Mouse (Mus musculus) forebrain, postnatal 0 days (tissue): ENCODE data around the gene Dnaja3. TPM values are rescaled to one million over a fixed set of nuclear protein-coding genes. Genes with fewer than 3 reads are reported as not detected.

ENCODE experiments used
- ATAC-seq: fragments of 200-750 bp; cut with Nextera tagmentation; 2 replicates; pipeline ENCODE4 v1.8.0; 2017; ENCODE audit warnings: mild to moderate bottlenecking, moderate library complexity
- DNase-seq: peaks from one replicate; pipeline ENCODE4 v3.0.0-alpha.2; 2015
- H3K27ac ChIP-seq: fragments of 300-500 bp; sonication (generic); 2 replicates; pipeline ENCODE4 v1.5.1; 2014; ENCODE audit warnings: low read depth, mild to moderate bottlenecking, antibody characterized with exemption, low read length, moderate library complexity, mixed read lengths
- H3K27me3 ChIP-seq: fragments of 300-500 bp; sonication (generic); 2 replicates; pipeline ENCODE4 v1.6.1; 2014; ENCODE audit warnings: mild to moderate bottlenecking, low read length, mixed read lengths; ENCODE audit not compliant: insufficient read depth
- H3K36me3 ChIP-seq: fragments of 300-500 bp; sonication (generic); 2 replicates; pipeline ENCODE4 v1.6.1; 2014; ENCODE audit warnings: mild to moderate bottlenecking, moderate library complexity; ENCODE audit not compliant: insufficient read depth
- H3K4me1 ChIP-seq: fragments of 300-500 bp; sonication (generic); 2 replicates; pipeline ENCODE4 v1.6.1; 2014; ENCODE audit warnings: antibody characterized with exemption; ENCODE audit not compliant: insufficient read depth
- H3K4me2 ChIP-seq: fragments of 300-500 bp; sonication (generic); 2 replicates; pipeline ENCODE4 v1.6.1; 2014; ENCODE audit warnings: low read depth, mild to moderate bottlenecking, moderate library complexity
- H3K4me3 ChIP-seq: fragments of 300-500 bp; sonication (generic); 2 replicates; pipeline ENCODE4 v1.5.1; 2014; ENCODE audit warnings: low read depth, low read length, mixed read lengths
- H3K9ac ChIP-seq: fragments of 300-500 bp; sonication (generic); 2 replicates; pipeline ENCODE4 v1.6.1; 2014; ENCODE audit warnings: mild to moderate bottlenecking
- H3K9me3 ChIP-seq: fragments of 300-500 bp; sonication (generic); 2 replicates; pipeline ENCODE4 v1.6.1; 2016; ENCODE audit warnings: low read length
- CTCF ChIP-seq: sonication (generic); IDR thresholded peaks from 2 replicates; pipeline ENCODE4 v1.5.1; 2016; ENCODE audit warnings: antibody characterized with exemption, control low read depth, low read depth
- WGBS: fragments of 180-500 bp; shearing (Covaris S2); extraction: QIAGEN DNeasy Blood & Tissue Kit; methylation state at CpG from one replicate; pipeline ENCODE4 v1.1.7; 2014; 5-methylcytosine and 5-hydroxymethylcytosine counted together
- polyA plus RNA-seq: library from polyadenylated mRNA; unstranded; fragments of >200 nt; fragmentation: Nextera tagmentation; extraction: Ambion mirVana; gene quantifications from 2 replicates; pipeline ENCODE4 v1.2.1, GENCODE M21; 2015
- total RNA-seq: library from RNA; depleted of rRNA; stranded (reverse); fragments of >200 nt; gene quantifications from 2 replicates; pipeline ENCODE4 v1.2.3, GENCODE M21; 2014

Gene Dnaja3
- total and polyA plus RNA-seq, 2 experiments from 2014 or later, result 48.6 to 51.5 TPM

- Histone ChIP-seq H3K9me3 (no peaks in the 10 kb centered on the region), H3K4me1 (no peaks in the 10 kb centered on the region), H3K36me3 (peaks cover 30% of the 10 kb centered on the region), H3K9ac (no peak overlapping the region), H3K4me3 (no peak overlapping the region), H3K27ac (no peak overlapping the region), H3K4me2 (no peak overlapping the region), H3K27me3 (no peaks in the 10 kb centered on the region)
- ATAC-seq (no peak), DNase-seq (no peak)
- no peak for TF ChIP-seq CTCF
- WGBS, result 92% methylated on average over 11 of the region's 11 CpGs
These were observed 9.9 kb downstream of the Dnaja3 start for GRCm38 (mm10) chr16:4649692-4650091.

DNA sequence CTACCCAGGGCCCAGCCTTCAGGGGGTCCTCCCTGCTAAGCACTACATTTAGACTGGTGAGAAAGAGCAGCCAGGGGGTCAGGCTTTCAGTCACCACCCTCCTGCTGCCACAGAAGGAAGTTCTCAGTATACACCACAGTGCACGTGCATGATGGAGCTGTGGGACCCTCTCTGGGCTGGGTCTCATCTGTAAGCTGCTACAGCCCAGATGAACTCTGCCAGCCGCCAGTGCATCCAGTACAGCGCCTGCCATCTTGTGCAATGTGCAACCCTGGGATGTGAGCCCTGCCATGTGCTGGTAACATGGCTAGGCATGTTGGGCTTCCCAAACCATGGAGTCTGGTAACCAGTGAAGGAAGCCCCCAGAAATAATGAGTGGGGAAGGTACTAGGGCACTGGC lies 10.4 kb downstream of the Dnaja3 start:
- ATAC-seq (no peak), DNase-seq (no peak)
- no peaks in the 10 kb centered on the region for H3K27me3 ChIP-seq
- no peaks in the 10 kb centered on the region for H3K9me3 ChIP-seq
- peaks cover 34% of the 10 kb centered on the region for H3K36me3 ChIP-seq
- H3K4me2 ChIP-seq, result no peak overlapping the region
- TF ChIP-seq CTCF, result no peak
- H3K27ac ChIP-seq, result no peak overlapping the region
- 90% methylated on average over 3 of the region's 3 CpGs for WGBS
- no peak overlapping the region for H3K4me3 ChIP-seq
- H3K4me1 ChIP-seq, result no peaks in the 10 kb centered on the region
- no peak overlapping the region for H3K9ac ChIP-seq

DNA sequence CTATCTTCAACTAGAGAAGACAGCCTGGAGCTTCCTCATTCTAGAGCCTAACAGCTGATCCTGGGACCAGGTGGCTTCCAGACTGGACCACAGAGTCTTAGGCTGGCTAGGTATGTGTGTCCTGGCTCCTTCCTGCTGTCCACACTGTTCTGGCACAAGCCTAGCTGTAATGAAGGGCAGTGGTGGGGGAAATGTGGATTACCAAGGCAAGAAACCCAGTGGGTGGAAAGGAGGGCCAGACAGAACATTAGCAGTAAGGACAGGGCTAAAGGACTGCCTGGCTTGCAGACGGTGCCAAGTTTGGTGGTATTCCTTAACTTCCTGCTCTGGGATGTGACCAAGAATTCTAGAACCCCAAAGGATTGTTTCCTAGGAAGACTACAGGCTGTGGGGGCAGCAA lies 11.3 kb downstream of the Dnaja3 start:
- ATAC-seq, result no peak
- WGBS, result 90% methylated on average over 1 of the region's 1 CpGs

GRCm38 (mm10) chr16:4651624-4652023 lies 11.8 kb downstream of the Dnaja3 start:
- Histone ChIP-seq H3K27me3 (no peaks in the 10 kb centered on the region), H3K27ac (no peak overlapping the region), H3K4me3 (no peak overlapping the region), H3K4me2 (no peak overlapping the region), H3K36me3 (peaks cover 34% of the 10 kb centered on the region), H3K9ac (no peak overlapping the region), H3K4me1 (no peaks in the 10 kb centered on the region), H3K9me3 (no peaks in the 10 kb centered on the region)
- DNase-seq, result no peak
- WGBS, result 68% methylated on average over 7 of the region's 7 CpGs
- ATAC-seq, result no peak
- no peak for TF ChIP-seq CTCF

More for the DNA sequence above, 11.3 kb downstream of the Dnaja3 start:
- H3K36me3 ChIP-seq, result peaks cover 34% of the 10 kb centered on the region
- H3K9me3 ChIP-seq, result no peaks in the 10 kb centered on the region
- no peak for DNase-seq
- TF ChIP-seq CTCF, result no peak
- no peak overlapping the region for H3K4me2 ChIP-seq
- H3K27ac ChIP-seq, result no peak overlapping the region
- H3K27me3 ChIP-seq, result no peaks in the 10 kb centered on the region
- H3K9ac ChIP-seq, result no peak overlapping the region
- no peaks in the 10 kb centered on the region for H3K4me1 ChIP-seq
- H3K4me3 ChIP-seq, result no peak overlapping the region

GRCm38 (mm10) chr16:4652707-4653416 lies 13.1 kb downstream of the Dnaja3 start:
- Histone ChIP-seq H3K27me3 (no peaks in the 10 kb centered on the region), H3K9ac (no peak overlapping the region), H3K4me2 (no peak overlapping the region), H3K4me1 (no peaks in the 10 kb centered on the region), H3K4me3 (no peak overlapping the region), H3K27ac (no peak overlapping the region), H3K36me3 (peaks cover 34% of the 10 kb centered on the region), H3K9me3 (no peaks in the 10 kb centered on the region)
- WGBS, result 79% methylated on average over 4 of the region's 4 CpGs
- DNase-seq (no peak), ATAC-seq (no peak)
- TF ChIP-seq CTCF, result no peak

DNA sequence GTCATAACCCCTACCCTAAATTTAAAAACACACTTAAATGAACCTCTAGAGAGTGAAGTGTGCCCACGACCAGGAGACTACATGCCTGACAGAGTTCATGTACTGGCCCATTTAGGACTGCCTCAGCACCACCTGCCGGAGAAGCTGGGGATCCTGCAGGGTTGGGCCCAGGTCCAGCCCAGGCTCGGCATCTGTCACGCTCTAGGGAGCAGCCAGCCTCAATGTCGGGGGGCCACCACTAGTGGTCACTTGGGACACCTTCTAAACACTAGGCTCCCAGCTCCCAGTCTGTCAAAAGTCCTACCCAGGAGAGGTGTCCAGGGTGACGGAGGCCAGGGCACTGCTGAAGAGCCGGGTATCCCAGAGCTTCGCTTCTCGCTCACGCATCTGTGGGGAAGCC lies 14.9 kb downstream of the Dnaja3 start:
- TF ChIP-seq CTCF, result peak; percentile 7; the same call in 1 of the 2 replicates
- H3K9me3 ChIP-seq, result no peaks in the 10 kb centered on the region
- peaks cover 26% of the 10 kb centered on the region for H3K36me3 ChIP-seq
- 83% methylated on average over 10 of the region's 10 CpGs for WGBS
- DNase-seq (no peak), ATAC-seq (no peak)
- no peaks in the 10 kb centered on the region for H3K27me3 ChIP-seq
- H3K4me2 ChIP-seq, result no peak overlapping the region
- H3K9ac ChIP-seq, result no peak overlapping the region
- H3K4me1 ChIP-seq, result no peaks in the 10 kb centered on the region
- H3K4me3 ChIP-seq, result no peak overlapping the region
- no peak overlapping the region for H3K27ac ChIP-seq

DNA sequence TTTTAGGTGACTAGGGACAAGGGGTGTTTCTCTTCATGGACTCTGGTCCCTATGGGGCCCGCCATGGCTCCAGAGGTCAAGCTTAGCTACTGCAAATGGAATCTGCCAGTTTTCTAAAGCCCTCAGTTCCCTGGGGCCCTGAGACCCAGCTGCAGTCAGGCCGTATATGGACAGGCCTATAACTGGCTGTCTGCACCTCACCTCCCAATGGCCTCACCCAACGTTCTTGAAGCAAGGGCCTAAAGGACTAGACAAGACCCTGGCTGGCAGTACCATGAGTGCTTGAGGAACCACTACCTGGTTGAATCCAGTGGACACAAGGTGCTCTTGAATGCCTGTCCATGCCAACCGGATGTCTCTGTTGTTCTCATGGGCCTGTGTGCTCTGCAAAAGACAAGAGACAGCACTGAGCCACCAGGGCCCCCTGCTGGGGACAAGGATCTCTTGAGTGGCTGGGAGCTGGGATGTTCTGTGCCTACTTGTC lies 15.5 kb downstream of the Dnaja3 start:
- WGBS, result 75% methylated on average over 4 of the region's 4 CpGs
- Histone ChIP-seq H3K27ac (no peak overlapping the region), H3K36me3 (peaks cover 26% of the 10 kb centered on the region), H3K4me2 (no peak overlapping the region), H3K9me3 (no peaks in the 10 kb centered on the region), H3K4me3 (no peak overlapping the region), H3K9ac (no peak overlapping the region), H3K4me1 (no peaks in the 10 kb centered on the region), H3K27me3 (no peaks in the 10 kb centered on the region)
- peak; percentile 28; the same call in 1 of the 2 replicates for TF ChIP-seq CTCF
- DNase-seq (no peak), ATAC-seq (no peak)
